In the genomic region with DNA sequence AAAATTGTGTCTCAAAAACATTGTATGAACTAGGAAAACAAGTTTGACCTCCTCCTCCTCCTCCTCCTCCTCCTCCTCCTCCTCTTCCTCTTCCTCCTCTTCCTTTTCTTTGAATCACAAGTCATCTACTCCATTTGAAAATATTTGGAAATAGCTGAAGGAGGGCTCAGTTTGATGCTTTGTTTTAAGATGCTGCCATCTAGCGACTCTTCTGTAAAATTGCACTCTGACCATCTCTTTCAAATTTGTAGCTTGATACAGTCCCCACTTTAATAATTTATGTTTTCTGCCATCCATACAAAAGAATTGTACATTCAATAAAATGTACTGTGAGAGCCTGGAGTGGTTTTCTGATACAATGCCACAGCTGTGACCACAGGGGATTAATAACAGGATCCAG, we compare ENCODE assay signal across 11 mouse cellular contexts.
DNase-seq lines count a peak whose midpoint lies in the region; ATAC-seq and TF ChIP-seq lines count a peak whose summit lies in the region.
"Had no signal": no experiment of that assay in that cellular context is flagged by ENCODE, and none has a peak within 500 bp of the region (broad histone marks: within the 10 kb centered on the region; RNA-seq: fewer than 3 reads in every experiment).

No protein-coding gene starts in this region.

- H3K4me3 ChIP-seq in gastrocnemius, adult 2 months = no peak overlapping the region
- no peak overlapping the region for H3K4me3 ChIP-seq in neural tube, embryonic 11.5 days (ENCODE audit: low read depth, low read length)
- no peak overlapping the region for H3K4me3 ChIP-seq in neural tube, embryonic 15.5 days (replicated peaks)

- 0% methylated on average over 1 of the region's 1 CpGs for WGBS in neural tube, embryonic 11.5 days
- WGBS in neural tube, embryonic 15.5 days = 0% methylated on average over 1 of the region's 1 CpGs

- H3K27me3 ChIP-seq in neural tube, embryonic 11.5 days (ENCODE audit: control insufficient read depth, insufficient read depth, low read length) = no peaks in the 10 kb centered on the region
- H3K27me3 ChIP-seq in neural tube, embryonic 15.5 days (replicated peaks) = no peaks in the 10 kb centered on the region

- DNase-seq in gastrocnemius, adult 2 months = no peak
- DNase-seq in gastrocnemius, adult 18-20 months (ENCODE audit: low spot score) = no peak
- DNase-seq in neural tube, embryonic 11.5 days (ENCODE audit: low spot score) = no peak
- no peak for DNase-seq in left cerebral cortex, adult 9 months (ENCODE audit: low spot score in 2 of 2)
- DNase-seq in gastrocnemius, adult 8-10 months (ENCODE audit: low spot score in 2 of 2) = no peak
- DNase-seq: cerebellum, adult 11-12 months; thymus, postnatal 36 days had no signal

- no peaks in the 10 kb centered on the region for H3K4me1 ChIP-seq in neural tube, embryonic 11.5 days (ENCODE audit: control insufficient read depth, insufficient read depth, low read length)
- H3K4me1 ChIP-seq in neural tube, embryonic 15.5 days = no peaks in the 10 kb centered on the region

- H3K36me3 ChIP-seq in neural tube, embryonic 11.5 days (ENCODE audit: control insufficient read depth, insufficient read depth, low read length) = no peaks in the 10 kb centered on the region
- no peaks in the 10 kb centered on the region for H3K36me3 ChIP-seq in neural tube, embryonic 15.5 days

- peak; percentile 60; the same call in 1 of the 2 replicates for ATAC-seq in neural tube, embryonic 11.5 days (ENCODE audit: insufficient read depth, low FRiP score, low TSS enrichment)
- ATAC-seq in neural tube, embryonic 15.5 days (ENCODE audit: low FRiP score) = no peak
- peak; percentile 60 to 76; a peak in 3 of 4 replicates for ATAC-seq in hematopoietic stem cell, adult 5-6 weeks (replicated peaks in 1 of 2; ENCODE audit: insufficient read depth in 1 of 2, low FRiP score in 2 of 2, low TSS enrichment in 1 of 2, low read depth in 1 of 2, poor library complexity in 2 of 2, severe bottlenecking in 2 of 2)
- ATAC-seq in monocyte, adult 5-6 weeks (replicated peaks; ENCODE audit: insufficient number of reproducible peaks, low FRiP score, low TSS enrichment, poor library complexity, severe bottlenecking) = no peak

- peak; percentile 54 for TF ChIP-seq CTCF in gastrocnemius, adult 2 months (IDR thresholded peaks at IDR 0.05)

- H3K4me2 ChIP-seq in neural tube, embryonic 11.5 days (ENCODE audit: low read depth) = no peak overlapping the region
- H3K4me2 ChIP-seq in neural tube, embryonic 15.5 days = no peak overlapping the region
- H3K4me2 ChIP-seq: heart, embryonic 11.5 days had no signal

- H3K9ac ChIP-seq in neural tube, embryonic 11.5 days (ENCODE audit: low read length) = no peak overlapping the region
- H3K9ac ChIP-seq in neural tube, embryonic 15.5 days (replicated peaks) = no peak overlapping the region

- H3K27ac ChIP-seq in gastrocnemius, adult 2 months = no peak overlapping the region
- no peak overlapping the region for H3K27ac ChIP-seq in neural tube, embryonic 11.5 days (ENCODE audit: low read depth, low read length)
- no peak overlapping the region for H3K27ac ChIP-seq in neural tube, embryonic 15.5 days (replicated peaks)

- H3K9me3 ChIP-seq in neural tube, embryonic 11.5 days (ENCODE audit: control insufficient read depth, low read length) = no peaks in the 10 kb centered on the region
- no peaks in the 10 kb centered on the region for H3K9me3 ChIP-seq in neural tube, embryonic 15.5 days (replicated peaks)

- intact Hi-C loops in gastrocnemius, adult 2 months (cut with DNase I) = no loop called here

Comparison
In these comparisons a context has a peak if more than half of its experiments do, and no peak if none do; other contexts are left out.
1. ATAC-seq: peak in neural tube, embryonic 11.5 days (single experiment) and hematopoietic stem cell, adult 5-6 weeks (2 of 2); none in neural tube, embryonic 15.5 days (single experiment) and monocyte, adult 5-6 weeks (single experiment).